Mouse (Mus musculus) forebrain, embryonic 10.5 days (tissue): ENCODE results near the gene Klf3. TPM values are rescaled to one million over a fixed set of nuclear protein-coding genes. Genes with fewer than 3 reads are reported as not detected.
"Not testable (repeated sequence)": the region's sequence is repeated elsewhere in the genome, so short reads cannot be mapped to it uniquely, and the experiment has no call there.

ENCODE experiments used
- DNase-seq: peaks from one replicate; pipeline ENCODE4 v3.0.0-alpha.2; 2017; ENCODE audit warnings: low spot score; ENCODE audit errors: extremely low spot score
- H3K27ac ChIP-seq: fragments of 300-500 bp; sonication (generic); 2 replicates; pipeline ENCODE4 v1.5.1; 2016; ENCODE audit warnings: mild to moderate bottlenecking
- H3K27me3 ChIP-seq: fragments of 300-500 bp; sonication (generic); 2 replicates; pipeline ENCODE4 v1.6.1; 2016; ENCODE audit warnings: mild to moderate bottlenecking; ENCODE audit not compliant: poor library complexity, severe bottlenecking
- H3K36me3 ChIP-seq: fragments of 300-500 bp; sonication (generic); replicated peaks from 2 replicates; pipeline ENCODE4 v1.6.1; 2016; ENCODE audit warnings: mild to moderate bottlenecking, moderate library complexity
- H3K4me1 ChIP-seq: fragments of 300-500 bp; sonication (generic); 2 replicates; pipeline ENCODE4 v1.6.1; 2016
- H3K4me3 ChIP-seq: fragments of 300-500 bp; sonication (generic); 2 replicates; pipeline ENCODE4 v1.5.1; 2016; ENCODE audit warnings: mild to moderate bottlenecking, moderate library complexity
- H3K9me3 ChIP-seq: fragments of 300-500 bp; sonication (generic); 2 replicates; pipeline ENCODE4 v1.6.1; 2016; ENCODE audit warnings: mild to moderate bottlenecking, moderate library complexity
- WGBS: fragments of 180-500 bp; shearing (Covaris S2); methylation state at CpG from one replicate; pipeline ENCODE4 v1.1.7; 2016; 5-methylcytosine and 5-hydroxymethylcytosine counted together
- polyA plus RNA-seq: library from polyadenylated mRNA; unstranded; fragments of >200 nt; fragmentation: Nextera tagmentation; extraction: Ambion mirVana; gene quantifications from 2 replicates; pipeline ENCODE4 v1.2.1, GENCODE M21; 2016

Gene Klf3
- polyA plus RNA-seq, 1 experiment from 2014 or later, result 43.0 TPM

GRCm38 (mm10) chr5:64876086-64876830, 73.1 kb downstream of the Klf3 start:
- 86% methylated on average over 12 of the region's 12 CpGs for WGBS
- peak overlapping the region; percentile 87 for H3K27ac ChIP-seq
- no peak overlapping the region for H3K4me3 ChIP-seq
- H3K36me3 ChIP-seq, result no peaks in the 10 kb centered on the region
- peaks cover 11% of the 10 kb centered on the region; the same call in 1 of the 2 replicates for H3K9me3 ChIP-seq
- H3K27me3 ChIP-seq, result no peaks in the 10 kb centered on the region
- peaks cover 48% of the 10 kb centered on the region for H3K4me1 ChIP-seq
- no peak for DNase-seq

- Histone ChIP-seq H3K4me3 (peak overlapping the region; percentile 8; the same call in 1 of the 2 replicates), H3K9me3 (peaks cover 11% of the 10 kb centered on the region; the same call in 1 of the 2 replicates), H3K27me3 (no peaks in the 10 kb centered on the region), H3K27ac (peak overlapping the region; percentile 87), H3K4me1 (peaks cover 48% of the 10 kb centered on the region), H3K36me3 (no peaks in the 10 kb centered on the region)
- peak; percentile 53 for DNase-seq
- WGBS, result 13% methylated on average over 15 of the region's 15 CpGs
Observed at GRCm38 (mm10) chr5:64877235-64878026, 74.2 kb downstream of the Klf3 start.

GRCm38 (mm10) chr5:64878027-64878425, 74.8 kb downstream of the Klf3 start:
- Histone ChIP-seq H3K36me3 (no peaks in the 10 kb centered on the region), H3K4me1 (peaks cover 48% of the 10 kb centered on the region), H3K27me3 (no peaks in the 10 kb centered on the region), H3K4me3 (no peak overlapping the region), H3K9me3 (peaks cover 11% of the 10 kb centered on the region; the same call in 1 of the 2 replicates), H3K27ac (peak overlapping the region; percentile 87)
- DNase-seq, result peak; percentile 84
- 1% methylated on average over 4 of the region's 4 CpGs for WGBS

DNA sequence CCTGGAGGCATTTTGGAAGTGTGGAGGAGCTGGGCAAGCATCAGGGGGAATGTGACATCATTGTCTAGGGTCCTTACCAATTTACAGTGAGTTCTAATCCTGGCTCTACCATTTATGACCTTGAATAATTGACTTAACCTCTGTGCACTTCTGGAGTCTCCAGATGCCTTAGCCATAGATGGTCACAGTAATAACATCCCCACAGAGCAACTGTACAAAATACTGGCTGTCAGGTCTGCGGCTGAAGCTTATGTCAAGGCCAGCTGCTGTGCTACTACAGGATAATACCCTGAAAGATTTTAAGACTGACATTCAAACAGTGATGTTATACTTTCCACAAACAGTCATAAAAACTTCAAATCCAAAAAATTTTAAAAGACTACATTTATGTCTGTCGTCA, 75.3 kb downstream of the Klf3 start:
- no peaks in the 10 kb centered on the region for H3K36me3 ChIP-seq
- no peak overlapping the region for H3K4me3 ChIP-seq
- DNase-seq, result no peak
- H3K4me1 ChIP-seq, result peaks cover 49% of the 10 kb centered on the region
- H3K27me3 ChIP-seq, result no peaks in the 10 kb centered on the region
- peaks cover 11% of the 10 kb centered on the region; the same call in 1 of the 2 replicates for H3K9me3 ChIP-seq
- peak overlapping the region; percentile 87 for H3K27ac ChIP-seq
- 84% methylated on average over 2 of the region's 2 CpGs for WGBS

- WGBS, result 57% methylated on average over 3 of the region's 3 CpGs
- Histone ChIP-seq H3K27ac (peak overlapping the region; percentile 87), H3K9me3 (peaks cover 6% of the 10 kb centered on the region; the same call in 1 of the 2 replicates), H3K4me3 (no peak overlapping the region), H3K4me1 (peaks cover 56% of the 10 kb centered on the region), H3K36me3 (no peaks in the 10 kb centered on the region), H3K27me3 (no peaks in the 10 kb centered on the region)
- DNase-seq, result no peak
Observed at GRCm38 (mm10) chr5:64879241-64879640, 76.1 kb downstream of the Klf3 start.

DNA sequence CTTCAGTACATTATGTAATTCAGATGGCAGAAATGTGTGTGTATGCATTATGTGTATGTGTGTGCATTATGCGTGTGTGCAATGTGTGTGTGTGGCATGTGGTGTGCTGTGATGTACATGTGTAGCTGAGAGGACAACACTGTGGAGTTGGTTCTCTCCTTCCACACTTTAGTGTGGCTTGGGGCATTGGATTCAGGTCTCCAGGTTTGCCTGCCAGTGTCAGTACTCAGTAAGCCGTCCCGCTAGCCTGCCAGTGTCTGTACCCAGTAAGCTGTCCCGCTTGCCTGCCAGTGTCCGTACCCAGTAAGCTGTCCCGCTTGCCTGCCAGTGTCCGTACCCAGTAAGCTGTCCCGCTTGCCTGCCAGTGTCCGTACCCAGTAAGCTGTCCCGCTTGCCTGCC, 78.4 kb downstream of the Klf3 start:
- H3K27ac ChIP-seq, H3K27me3 ChIP-seq, H3K4me3 ChIP-seq, DNase-seq, H3K36me3 ChIP-seq, H3K9me3 ChIP-seq: not testable (repeated sequence)
- 93% methylated on average over 7 of the region's 10 CpGs for WGBS
- H3K4me1 ChIP-seq, result peaks cover 49% of the 10 kb centered on the region

- WGBS, result 90% methylated on average over 9 of the region's 11 CpGs
- not testable (repeated sequence) for H3K27ac ChIP-seq, H3K4me3 ChIP-seq, H3K9me3 ChIP-seq, H3K27me3 ChIP-seq, DNase-seq, H3K36me3 ChIP-seq
- H3K4me1 ChIP-seq, result peaks cover 45% of the 10 kb centered on the region
Observed at GRCm38 (mm10) chr5:64881976-64882375, 78.8 kb downstream of the Klf3 start.

Other genes starting within 250 kb of the Klf3 start
- 0.58 and 0.62 TPM in 2 replicates for gene Tlr1, start 130.2 kb downstream of the Klf3 start, polyA plus RNA-seq
- gene Tlr6, start 156.7 kb downstream of the Klf3 start, polyA plus RNA-seq, result 0.12 and 0.26 TPM in 2 replicates
- gene Fam114a1, start 166.7 kb downstream of the Klf3 start, polyA plus RNA-seq, result 11.7 and 13.6 TPM in 2 replicates